Comparison of ENCODE assay signal across 8 mouse cellular contexts in genomic region chr19:46397436-46398001, GRCm38 (mm10). TPM values are rescaled to one million over a fixed set of nuclear protein-coding genes. Genes with fewer than 3 reads are reported as not detected.
DNase-seq lines count a peak whose midpoint lies in the region; ATAC-seq lines count a peak whose summit lies in the region.

No protein-coding gene starts in this region.

- peaks cover 44% of the 10 kb centered on the region for H3K4me1 ChIP-seq in megakaryocyte, embryonic 14.5 days
- peaks cover 52% of the 10 kb centered on the region for H3K4me1 ChIP-seq in midbrain, embryonic 13.5 days (replicated peaks)

- peak overlapping the region; percentile 82; the same call in 1 of the 2 replicates for H3K27ac ChIP-seq in midbrain, embryonic 13.5 days

- H3K4me3 ChIP-seq in megakaryocyte, embryonic 14.5 days (replicated peaks): peak overlapping the region; percentile 98
- H3K4me3 ChIP-seq in midbrain, embryonic 13.5 days (replicated peaks): peak overlapping the region; percentile 83

- no peaks in the 10 kb centered on the region for H3K9me3 ChIP-seq in megakaryocyte, embryonic 14.5 days
- H3K9me3 ChIP-seq in midbrain, embryonic 13.5 days: no peaks in the 10 kb centered on the region

- ATAC-seq in megakaryocyte, adult 5-6 weeks (ENCODE audit: poor library complexity, severe bottlenecking): no peak
- ATAC-seq in midbrain, embryonic 13.5 days: no peak

- DNase-seq in c-Kit-positive CD71-positive TER-119-positive erythroid progenitor cells, embryonic 14.5 days (ENCODE audit: low spot score): peak; percentile 19
- peak; percentile 52 for DNase-seq in induced T-regulatory cell, adult 2 months (ENCODE audit: low read depth)
- DNase-seq in urinary bladder, postnatal 36 days (ENCODE audit: low spot score in 2 of 2): no peak
- DNase-seq in urinary bladder, postnatal 10 days (ENCODE audit: low spot score): no peak
- no peak for DNase-seq in left cerebral cortex, adult 8-10 months (ENCODE audit: low spot score in 2 of 2)

- WGBS in midbrain, embryonic 13.5 days: 2% methylated on average over 19 of the region's 19 CpGs

- peak overlapping the region; percentile 84 for H3K4me2 ChIP-seq in midbrain, embryonic 13.5 days (replicated peaks)

- peak overlapping the region; percentile 81 for H3K9ac ChIP-seq in midbrain, embryonic 13.5 days (replicated peaks)

- peaks cover 26% of the 10 kb centered on the region for H3K36me3 ChIP-seq in megakaryocyte, embryonic 14.5 days (replicated peaks; ENCODE audit: low read length)
- peaks cover 8% of the 10 kb centered on the region for H3K36me3 ChIP-seq in midbrain, embryonic 13.5 days

- H3K27me3 ChIP-seq in megakaryocyte, embryonic 14.5 days (replicated peaks): no peaks in the 10 kb centered on the region
- no peaks in the 10 kb centered on the region for H3K27me3 ChIP-seq in midbrain, embryonic 13.5 days

RNA-seq across cellular contexts. Expression of gene Sufu, which starts 0.8 kb away (rescaled TPM):
- polyA plus RNA-seq in megakaryocyte, embryonic 14.5 days (2012; ENCODE audit: insufficient read depth, low replicate concordance): 8.7 and 23.5 TPM in 2 replicates
- 6.4 and 6.9 TPM in 2 replicates for total RNA-seq in megakaryocyte, adult 5-6 weeks (2015)
- total RNA-seq in megakaryocyte, adult 5-6 weeks (2017): 3.0 and 5.5 TPM in 2 replicates
- 27.7 and 28.6 TPM in 2 replicates for polyA plus RNA-seq in midbrain, embryonic 13.5 days (2015; fragmentation: Nextera tagmentation; extraction: Ambion mirVana)
- total RNA-seq in left cerebral cortex, adult 8-10 months (2022): 10 to 100 TPM; 15.8 to 20.0 (median 19.7) TPM

RNA-seq across cellular contexts. Expression of gene Actr1a, which starts 2.0 kb away (rescaled TPM):
- 35.2 and 96.8 TPM in 2 replicates for polyA plus RNA-seq in megakaryocyte, embryonic 14.5 days (2012; ENCODE audit: insufficient read depth, low replicate concordance)
- total RNA-seq in megakaryocyte, adult 5-6 weeks (2015): 52.7 and 59.6 TPM in 2 replicates
- 98.0 and 106 TPM in 2 replicates for total RNA-seq in megakaryocyte, adult 5-6 weeks (2017)
- 331 and 333 TPM in 2 replicates for polyA plus RNA-seq in midbrain, embryonic 13.5 days (2015; fragmentation: Nextera tagmentation; extraction: Ambion mirVana)
- 100 to 1,000 TPM; 192 to 205 (median 199) TPM for total RNA-seq in left cerebral cortex, adult 8-10 months (2022)

RNA-seq across cellular contexts. Expression of gene 2310034G01Rik, which starts 47.4 kb away (rescaled TPM):
- polyA plus RNA-seq in megakaryocyte, embryonic 14.5 days (2012; ENCODE audit: insufficient read depth, low replicate concordance): 0.32 TPM in 1 of 2 replicates, not detected in the other
- 0.18 TPM in 1 of 2 replicates, not detected in the other for total RNA-seq in megakaryocyte, adult 5-6 weeks (2015)
- 0.48 and 0.53 TPM in 2 replicates for total RNA-seq in megakaryocyte, adult 5-6 weeks (2017)
- polyA plus RNA-seq in midbrain, embryonic 13.5 days (2015; fragmentation: Nextera tagmentation; extraction: Ambion mirVana): 1.7 TPM in 2 replicates
- total RNA-seq in left cerebral cortex, adult 8-10 months (2022): 1 to 10 TPM in 3 of 4 experiments, under 1 TPM in 1; 0.36 to 1.5 (median 1.0) TPM

RNA-seq across cellular contexts. Expression of gene Mfsd13a, which starts 56.6 kb away (rescaled TPM):
- polyA plus RNA-seq in megakaryocyte, embryonic 14.5 days (2012; ENCODE audit: insufficient read depth, low replicate concordance): 8.8 and 9.9 TPM in 2 replicates
- 17.2 and 18.1 TPM in 2 replicates for total RNA-seq in megakaryocyte, adult 5-6 weeks (2015)
- 8.1 and 11.7 TPM in 2 replicates for total RNA-seq in megakaryocyte, adult 5-6 weeks (2017)
- 7.8 and 9.2 TPM in 2 replicates for polyA plus RNA-seq in midbrain, embryonic 13.5 days (2015; fragmentation: Nextera tagmentation; extraction: Ambion mirVana)
- total RNA-seq in left cerebral cortex, adult 8-10 months (2022): 10 to 100 TPM; 28.9 to 29.9 (median 29.5) TPM

RNA-seq across cellular contexts. Expression of gene Cuedc2, which starts 59.0 kb away (rescaled TPM):
- 39.1 and 126 TPM in 2 replicates for polyA plus RNA-seq in megakaryocyte, embryonic 14.5 days (2012; ENCODE audit: insufficient read depth, low replicate concordance)
- total RNA-seq in megakaryocyte, adult 5-6 weeks (2015): 31.3 and 33.1 TPM in 2 replicates
- 108 and 114 TPM in 2 replicates for total RNA-seq in megakaryocyte, adult 5-6 weeks (2017)
- 290 TPM in 2 replicates for polyA plus RNA-seq in midbrain, embryonic 13.5 days (2015; fragmentation: Nextera tagmentation; extraction: Ambion mirVana)
- 100 to 1,000 TPM; 187 to 201 (median 192) TPM for total RNA-seq in left cerebral cortex, adult 8-10 months (2022)

Comparison
In these comparisons a context has a peak if more than half of its experiments do, and no peak if none do; other contexts are left out.
1. DNase-seq: peak in c-Kit-positive CD71-positive TER-119-positive erythroid progenitor cells, embryonic 14.5 days (single experiment) and induced T-regulatory cell, adult 2 months (single experiment); none in urinary bladder, postnatal 36 days (0 of 2), urinary bladder, postnatal 10 days (single experiment) and left cerebral cortex, adult 8-10 months (0 of 2).